Mouse (Mus musculus) liver, adult 2 months (tissue): Measurements from ENCODE around the gene Ubr4.

Source experiments
- CTCF ChIP-seq: fragments of 200-500 bp; IDR thresholded peaks from 2 replicates; pipeline ENCODE4 v1.5.1; 2011; ENCODE audit warnings: low read depth, low read length, control low read depth
- POLR2A ChIP-seq: fragments of 200-500 bp; IDR thresholded peaks from 2 replicates; pipeline ENCODE4 v1.6.1; 2011; ENCODE audit warnings: low read length, control low read depth; ENCODE audit not compliant: insufficient read depth; ENCODE audit errors: extremely low read depth

DNA sequence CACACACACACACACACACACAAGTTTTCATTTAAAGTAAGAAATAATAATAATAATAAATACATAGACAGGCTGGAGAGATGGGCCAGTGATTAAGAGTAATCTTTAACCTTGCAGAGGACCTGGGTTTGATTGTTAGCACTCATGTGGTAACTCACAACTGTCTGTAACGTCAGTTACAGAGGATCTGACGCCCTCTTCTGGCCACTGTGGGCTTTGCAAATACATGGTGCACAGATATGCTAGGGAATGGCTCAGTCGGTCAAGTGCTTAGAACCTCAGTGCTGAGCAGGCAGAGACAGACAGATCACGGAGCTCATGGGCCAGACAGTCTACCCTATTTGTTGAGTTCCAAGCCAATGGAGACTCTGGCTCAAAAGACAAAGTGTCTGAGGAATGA, 153.3 kb downstream of the Ubr4 start:
- TF ChIP-seq CTCF (no peak), POLR2A (no peak)
